Mouse (Mus musculus): ENCODE results near the gene Kcnj9.

DNA sequence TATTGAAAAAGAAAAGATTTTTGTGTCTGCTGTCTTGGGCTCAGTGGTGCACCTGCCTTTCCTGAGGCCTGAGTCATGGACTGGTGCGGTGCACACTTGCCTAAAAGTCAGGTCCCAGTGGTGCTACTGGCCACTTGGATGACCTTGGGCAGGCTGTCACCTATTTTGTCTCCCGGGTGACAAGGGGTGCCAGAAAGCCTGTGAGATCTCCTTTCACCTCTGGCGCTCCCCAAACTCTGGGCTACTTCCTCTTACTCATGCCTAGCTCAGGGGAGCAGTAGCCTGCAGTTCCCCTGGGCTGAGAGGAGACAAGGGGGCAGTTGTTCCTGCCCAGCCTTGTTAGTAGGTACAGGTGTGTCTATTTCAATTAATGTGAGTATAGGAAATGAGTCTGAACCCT, 26.8 kb downstream of the Kcnj9 start:
- TF ChIP-seq CTCF (IDR thresholded peaks at IDR 0.05; ENCODE audit: low read depth) (no peak), EP300 (optimal IDR thresholded peaks at IDR 0.05) (no peak)
